In the genomic region with DNA sequence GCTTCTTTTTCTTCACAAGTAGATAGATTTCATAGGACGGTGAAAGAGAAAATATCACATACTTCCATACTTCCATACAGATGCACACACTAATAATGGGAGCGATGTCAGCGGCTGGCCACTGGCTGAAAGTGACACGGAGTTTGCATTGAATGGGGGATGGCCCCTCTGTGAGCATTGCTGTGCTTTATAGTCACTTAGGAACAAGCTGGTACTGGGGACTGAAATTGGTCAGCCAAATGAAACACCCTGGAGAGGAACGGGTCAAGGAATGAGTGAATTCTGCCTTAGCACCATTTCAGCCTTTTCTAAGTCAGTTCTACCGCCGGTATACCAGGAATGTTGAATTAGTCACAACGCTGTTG, we compare ENCODE assay signal across 8 mouse cellular contexts.
A peak's percentile ranks its signal among the peaks of the same experiment; 100 is the strongest.
DNase-seq lines count a peak whose midpoint lies in the region; ATAC-seq and TF ChIP-seq lines count a peak whose summit lies in the region.

No protein-coding gene starts in this region.

- no peaks in the 10 kb centered on the region for H3K4me1 ChIP-seq in kidney, embryonic 14.5 days (ENCODE audit: control insufficient read depth, insufficient read depth, low read length)
- peaks cover 37% of the 10 kb centered on the region for H3K4me1 ChIP-seq in forebrain, embryonic 12.5 days
- no peaks in the 10 kb centered on the region; the same call in 1 of the 2 replicates for H3K4me1 ChIP-seq in intestine, postnatal 0 days (replicated peaks; ENCODE audit: control insufficient read depth, insufficient read depth, low read length)
- peaks cover 12% of the 10 kb centered on the region for H3K4me1 ChIP-seq in neural tube, embryonic 14.5 days (ENCODE audit: control insufficient read depth, insufficient read depth, low read length)

- no peaks in the 10 kb centered on the region for H3K9me3 ChIP-seq in kidney, embryonic 14.5 days (ENCODE audit: control insufficient read depth, low read length)
- H3K9me3 ChIP-seq in forebrain, embryonic 12.5 days, result no peaks in the 10 kb centered on the region
- no peaks in the 10 kb centered on the region for H3K9me3 ChIP-seq in intestine, postnatal 0 days (ENCODE audit: control insufficient read depth)
- no peaks in the 10 kb centered on the region for H3K9me3 ChIP-seq in neural tube, embryonic 14.5 days (ENCODE audit: control insufficient read depth, low read length)

- ATAC-seq in kidney, embryonic 14.5 days (ENCODE audit: low FRiP score, low TSS enrichment), result no peak
- no peak for ATAC-seq in forebrain, embryonic 12.5 days (ENCODE audit: low FRiP score)
- no peak for ATAC-seq in intestine, postnatal 0 days
- ATAC-seq in neural tube, embryonic 14.5 days (ENCODE audit: low read depth), result no peak
- no peak for ATAC-seq in megakaryocyte progenitor cell, adult 5-6 weeks (replicated peaks; ENCODE audit: poor library complexity)
- ATAC-seq in cerebellum, adult (ENCODE audit: insufficient number of reproducible peaks, low FRiP score, low TSS enrichment), result no peak

- H3K36me3 ChIP-seq in kidney, embryonic 14.5 days (ENCODE audit: control insufficient read depth, insufficient read depth, low read length), result no peaks in the 10 kb centered on the region
- H3K36me3 ChIP-seq in forebrain, embryonic 12.5 days (replicated peaks), result no peaks in the 10 kb centered on the region
- H3K36me3 ChIP-seq in intestine, postnatal 0 days (ENCODE audit: control insufficient read depth, insufficient read depth), result no peaks in the 10 kb centered on the region
- H3K36me3 ChIP-seq in neural tube, embryonic 14.5 days (ENCODE audit: control insufficient read depth, insufficient read depth, low read length), result no peaks in the 10 kb centered on the region

- peak overlapping the region; percentile 54 for H3K4me3 ChIP-seq in kidney, embryonic 14.5 days (ENCODE audit: low read length)
- peak overlapping the region; percentile 68 for H3K4me3 ChIP-seq in forebrain, embryonic 12.5 days (replicated peaks)
- H3K4me3 ChIP-seq in intestine, postnatal 0 days (ENCODE audit: low read depth, low read length), result peak overlapping the region; percentile 62
- peak overlapping the region; percentile 62 for H3K4me3 ChIP-seq in neural tube, embryonic 14.5 days (ENCODE audit: low read depth, low read length)

- TF ChIP-seq CTCF in intestine, postnatal 0 days (IDR thresholded peaks at IDR 0.05; ENCODE audit: low read depth), result no peak

- H3K9ac ChIP-seq in kidney, embryonic 14.5 days (ENCODE audit: low read depth, low read length), result peak overlapping the region; percentile 9; the same call in 1 of the 2 replicates
- peak overlapping the region; percentile 80 for H3K9ac ChIP-seq in forebrain, embryonic 12.5 days
- no peak overlapping the region for H3K9ac ChIP-seq in intestine, postnatal 0 days (ENCODE audit: low read depth, low read length)
- peak overlapping the region; percentile 32; the same call in 1 of the 2 replicates for H3K9ac ChIP-seq in neural tube, embryonic 14.5 days (replicated peaks; ENCODE audit: low read depth, low read length)

- 53% methylated on average over 8 of the region's 8 CpGs for WGBS in kidney, embryonic 14.5 days
- 49% methylated on average over 8 of the region's 8 CpGs for WGBS in forebrain, embryonic 12.5 days
- 37% methylated on average over 8 of the region's 8 CpGs for WGBS in intestine, postnatal 0 days
- 51% methylated on average over 8 of the region's 8 CpGs for WGBS in neural tube, embryonic 14.5 days

- no peak for DNase-seq in kidney, postnatal 10 days
- DNase-seq in urinary bladder, postnatal 14 days (ENCODE audit: low spot score), result no peak

- H3K4me2 ChIP-seq in kidney, embryonic 14.5 days (replicated peaks; ENCODE audit: low read depth, low read length), result peak overlapping the region; percentile 55
- H3K4me2 ChIP-seq in forebrain, embryonic 12.5 days, result peak overlapping the region; percentile 69
- H3K4me2 ChIP-seq in intestine, postnatal 0 days (replicated peaks; ENCODE audit: low read depth), result peak overlapping the region; percentile 91
- H3K4me2 ChIP-seq in neural tube, embryonic 14.5 days (ENCODE audit: low read depth, low read length), result peak overlapping the region; percentile 83

- no peak overlapping the region for H3K27ac ChIP-seq in kidney, embryonic 14.5 days (ENCODE audit: low read depth, low read length)
- peak overlapping the region; percentile 95 for H3K27ac ChIP-seq in forebrain, embryonic 12.5 days
- H3K27ac ChIP-seq in intestine, postnatal 0 days (ENCODE audit: low read depth, low read length), result no peak overlapping the region
- H3K27ac ChIP-seq in neural tube, embryonic 14.5 days (ENCODE audit: low read depth, low read length), result no peak overlapping the region

- no peaks in the 10 kb centered on the region for H3K27me3 ChIP-seq in kidney, embryonic 14.5 days (ENCODE audit: control insufficient read depth, insufficient read depth, low read length)
- H3K27me3 ChIP-seq in forebrain, embryonic 12.5 days, result no peaks in the 10 kb centered on the region
- no peaks in the 10 kb centered on the region for H3K27me3 ChIP-seq in intestine, postnatal 0 days (replicated peaks; ENCODE audit: control insufficient read depth, insufficient read depth, low read length)
- no peaks in the 10 kb centered on the region for H3K27me3 ChIP-seq in neural tube, embryonic 14.5 days (ENCODE audit: control insufficient read depth, insufficient read depth, low read length)
